Mouse (Mus musculus) megakaryocyte, embryonic 14.5 days (primary cell): Measurements from ENCODE around the gene Ank3. TPM values are rescaled to one million over a fixed set of nuclear protein-coding genes. Genes with fewer than 3 reads are reported as not detected.

Experiments used
- H3K27me3 ChIP-seq: replicated peaks from 2 replicates; pipeline ENCODE3; 2012; ENCODE audit warnings: inconsistent platforms
- H3K36me3 ChIP-seq: replicated peaks from 2 replicates; pipeline ENCODE3; 2012; ENCODE audit warnings: low read length, inconsistent platforms, mixed read lengths
- H3K4me1 ChIP-seq: 2 replicates; pipeline ENCODE4 v1.6.1; 2012; ENCODE audit warnings: inconsistent platforms
- H3K4me3 ChIP-seq: replicated peaks from 2 replicates; pipeline ENCODE3; 2012; ENCODE audit warnings: moderate library complexity, mild to moderate bottlenecking, inconsistent platforms
- H3K9me3 ChIP-seq: 2 replicates; pipeline ENCODE4 v1.6.1; 2012; ENCODE audit warnings: inconsistent platforms
- FLI1 ChIP-seq: IDR thresholded peaks from 2 replicates; pipeline ENCODE4 v1.6.1; 2012; ENCODE audit warnings: low read length, inconsistent platforms, mixed read lengths
- GATA1 ChIP-seq: IDR thresholded peaks from 3 replicates; pipeline ENCODE4 v1.6.1; 2012; ENCODE audit warnings: mixed read lengths, low read length, inconsistent platforms, borderline replicate concordance
- polyA plus RNA-seq: library from polyadenylated mRNA; stranded (reverse); fragments of >175 nt; gene quantifications from 2 replicates; pipeline ENCODE4 v1.2.3, GENCODE M21; 2012; ENCODE audit warnings: low replicate concordance; ENCODE audit not compliant: insufficient read depth

The Ank3 gene
- polyA plus RNA-seq, 1 experiment, result 4.4 TPM

DNA sequence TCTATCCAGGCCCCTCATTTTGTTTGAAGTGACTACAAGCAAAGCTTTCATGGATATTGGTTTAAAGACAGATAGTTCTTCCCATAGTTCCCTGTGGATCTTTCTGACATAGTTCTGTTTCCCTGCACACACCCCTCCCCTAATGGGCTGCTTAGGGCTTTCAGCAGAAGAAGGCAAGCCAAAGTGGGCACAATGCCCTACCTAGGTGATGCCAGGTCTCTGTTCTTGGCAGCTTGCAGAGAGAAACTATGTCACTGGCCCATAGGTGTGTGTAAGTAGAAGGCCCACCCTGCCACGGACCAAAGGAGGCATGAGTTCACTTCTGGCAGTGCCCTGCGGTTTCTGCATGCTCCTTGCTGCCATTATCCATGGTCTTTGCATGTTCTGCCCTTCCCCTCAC lies 311.1 kb downstream of the Ank3 start:
- no peak overlapping the region for H3K4me3 ChIP-seq
- no peaks in the 10 kb centered on the region for H3K4me1 ChIP-seq
- H3K36me3 ChIP-seq, result no peaks in the 10 kb centered on the region
- no peak for TF ChIP-seq GATA1
- no peak for TF ChIP-seq FLI1
- peaks cover 27% of the 10 kb centered on the region for H3K9me3 ChIP-seq
- H3K27me3 ChIP-seq, result peaks cover 7% of the 10 kb centered on the region

DNA sequence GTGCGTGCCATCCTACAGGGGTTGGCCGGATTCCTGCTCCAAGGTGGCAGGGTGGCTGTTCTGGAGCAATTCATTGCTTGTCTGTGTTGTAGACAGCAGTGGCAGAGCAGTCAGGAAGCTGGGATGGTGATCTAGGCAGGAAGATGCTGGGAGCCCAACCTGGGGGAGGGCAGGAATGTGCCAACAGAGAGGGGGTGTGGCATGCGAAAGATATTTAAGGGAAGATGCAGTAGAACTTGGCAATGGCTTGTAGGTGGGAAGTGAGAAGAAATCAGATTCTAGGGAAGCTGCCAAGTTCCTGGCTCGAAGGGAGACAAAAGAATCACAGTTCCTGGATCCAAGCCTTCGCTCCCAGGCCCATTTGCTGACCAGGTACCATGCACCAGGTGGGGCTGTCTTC lies 312.2 kb downstream of the Ank3 start:
- Histone ChIP-seq H3K4me3 (no peak overlapping the region), H3K4me1 (no peaks in the 10 kb centered on the region), H3K36me3 (no peaks in the 10 kb centered on the region), H3K9me3 (peaks cover 30% of the 10 kb centered on the region), H3K27me3 (peaks cover 7% of the 10 kb centered on the region)
- no peak for TF ChIP-seq GATA1
- no peak for TF ChIP-seq FLI1

DNA sequence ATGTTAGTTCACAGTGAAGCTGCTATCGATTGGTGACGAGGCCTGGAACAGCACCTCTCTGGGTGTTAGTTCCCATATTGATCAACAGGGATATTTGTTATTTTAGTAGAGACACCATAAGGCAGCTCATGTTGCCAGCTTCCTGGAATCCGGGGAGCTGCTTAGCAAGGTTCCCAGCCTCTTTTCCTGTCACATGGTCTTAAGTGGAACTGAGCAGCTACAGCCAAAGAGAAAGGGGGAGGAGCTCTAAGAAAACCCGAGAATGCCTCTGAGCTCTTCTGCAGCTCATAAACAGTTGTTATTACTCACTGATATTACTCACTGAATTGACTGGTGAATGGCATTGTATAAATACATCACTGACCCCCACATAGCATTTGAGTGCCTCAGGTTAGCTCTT lies 318.3 kb downstream of the Ank3 start:
- Histone ChIP-seq H3K9me3 (peaks cover 47% of the 10 kb centered on the region), H3K27me3 (no peaks in the 10 kb centered on the region), H3K36me3 (no peaks in the 10 kb centered on the region), H3K4me1 (no peaks in the 10 kb centered on the region), H3K4me3 (no peak overlapping the region)
- no peak for TF ChIP-seq FLI1
- TF ChIP-seq GATA1, result no peak

DNA sequence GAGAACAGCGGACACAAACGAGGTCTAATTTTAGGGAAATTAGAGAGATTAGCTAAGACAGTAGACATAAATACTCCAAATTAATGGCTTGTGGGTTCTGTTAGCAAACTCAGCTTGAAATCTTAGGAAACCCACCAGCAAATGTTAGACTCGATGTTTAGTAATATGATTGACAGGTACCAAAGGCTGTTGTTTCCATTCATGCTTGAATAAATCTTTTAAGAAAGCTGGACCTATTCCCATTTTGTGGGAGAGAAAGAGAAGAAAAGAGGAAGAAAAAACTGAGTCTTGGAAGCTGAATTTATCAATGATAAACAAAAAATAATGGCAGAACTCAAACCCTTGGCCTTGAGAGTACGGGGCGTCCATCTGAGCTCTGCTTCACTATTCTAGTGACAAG lies 320.8 kb downstream of the Ank3 start:
- Histone ChIP-seq H3K4me1 (no peaks in the 10 kb centered on the region), H3K4me3 (no peak overlapping the region), H3K9me3 (peaks cover 51% of the 10 kb centered on the region), H3K36me3 (no peaks in the 10 kb centered on the region), H3K27me3 (no peaks in the 10 kb centered on the region)
- TF ChIP-seq FLI1, result no peak
- no peak for TF ChIP-seq GATA1

DNA sequence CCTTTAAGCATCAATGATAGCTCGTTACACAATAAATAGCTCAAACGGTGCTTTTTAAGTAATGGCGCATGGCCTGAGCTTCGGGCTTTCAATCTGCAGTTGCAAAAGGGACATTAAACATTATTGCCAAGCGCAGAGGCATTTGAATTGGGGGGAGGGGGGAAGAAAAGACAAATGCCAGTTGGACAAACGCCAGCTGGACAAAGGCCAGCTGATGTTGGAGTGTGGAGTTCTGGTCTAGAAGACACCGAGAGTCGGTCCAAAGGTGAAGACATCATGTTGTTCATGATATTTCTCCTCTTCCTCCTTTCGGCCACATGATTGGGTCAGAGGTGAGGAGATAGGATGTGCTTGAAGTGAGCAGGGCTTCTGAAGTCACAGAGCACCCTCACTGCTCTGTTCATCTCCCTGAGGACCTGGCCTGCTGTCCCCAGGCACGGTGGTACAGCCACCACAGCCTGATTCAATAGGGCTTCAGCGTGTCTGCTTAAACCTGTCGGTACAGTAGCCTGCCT lies 321.4 kb downstream of the Ank3 start:
- no peaks in the 10 kb centered on the region for H3K4me1 ChIP-seq
- H3K9me3 ChIP-seq, result peaks cover 47% of the 10 kb centered on the region
- no peak for TF ChIP-seq GATA1
- no peak for TF ChIP-seq FLI1
- no peaks in the 10 kb centered on the region for H3K27me3 ChIP-seq
- H3K4me3 ChIP-seq, result no peak overlapping the region
- no peaks in the 10 kb centered on the region for H3K36me3 ChIP-seq

DNA sequence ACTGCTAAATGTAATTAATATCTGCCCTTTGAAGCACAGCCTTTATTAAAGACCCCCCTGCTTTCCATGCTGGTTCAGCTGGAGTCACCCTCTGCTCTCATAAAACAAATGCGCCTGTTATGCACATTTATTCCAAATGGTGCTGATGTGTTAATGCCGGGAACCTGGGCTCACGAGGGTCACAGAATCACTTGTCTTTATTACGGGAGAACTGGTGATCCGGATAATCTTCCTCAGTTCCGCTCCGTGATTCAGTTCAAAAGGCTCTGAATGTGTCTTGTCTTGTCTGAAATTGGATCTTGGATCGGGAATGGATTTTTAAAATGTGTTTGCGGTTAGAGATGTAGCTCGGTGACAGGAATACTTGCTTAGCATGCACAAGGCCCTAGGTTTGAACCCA lies 321.9 kb downstream of the Ank3 start:
- peaks cover 47% of the 10 kb centered on the region for H3K9me3 ChIP-seq
- peak overlapping the region; percentile 20 for H3K4me3 ChIP-seq
- H3K36me3 ChIP-seq, result no peaks in the 10 kb centered on the region
- no peaks in the 10 kb centered on the region for H3K4me1 ChIP-seq
- no peaks in the 10 kb centered on the region for H3K27me3 ChIP-seq
- TF ChIP-seq FLI1 (no peak), GATA1 (no peak)

DNA sequence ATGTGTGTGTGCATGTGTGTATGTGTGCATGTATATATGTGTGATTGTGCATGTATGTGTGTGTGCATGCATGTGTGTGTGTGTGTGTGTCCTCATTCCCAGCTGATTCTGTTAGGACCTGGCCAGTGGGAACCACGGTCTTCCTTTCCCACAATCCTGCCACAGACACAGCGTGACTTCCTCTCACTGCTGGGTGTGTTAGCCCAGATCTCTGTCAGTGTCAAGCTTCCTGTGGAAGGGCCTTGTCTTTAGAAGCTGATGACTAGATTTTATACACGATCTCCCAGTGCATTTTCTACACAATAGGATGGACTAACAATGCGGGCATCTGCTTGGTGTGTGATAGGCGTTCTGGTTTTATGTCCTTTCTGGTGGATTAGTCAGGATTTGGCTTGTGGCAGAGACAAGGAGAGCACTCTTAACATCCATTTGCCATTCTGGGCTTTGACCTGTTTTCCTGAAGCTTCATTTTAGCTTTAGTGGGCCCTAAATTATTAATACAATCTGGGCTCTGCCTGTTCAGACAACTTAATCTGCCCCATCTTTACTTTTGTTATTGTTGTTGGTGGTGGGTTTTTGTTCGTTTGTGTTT lies 322.4 kb downstream of the Ank3 start:
- Histone ChIP-seq H3K9me3 (peaks cover 47% of the 10 kb centered on the region), H3K4me1 (no peaks in the 10 kb centered on the region), H3K27me3 (no peaks in the 10 kb centered on the region), H3K36me3 (no peaks in the 10 kb centered on the region), H3K4me3 (peak overlapping the region; percentile 20)
- no peak for TF ChIP-seq FLI1
- TF ChIP-seq GATA1, result no peak

DNA sequence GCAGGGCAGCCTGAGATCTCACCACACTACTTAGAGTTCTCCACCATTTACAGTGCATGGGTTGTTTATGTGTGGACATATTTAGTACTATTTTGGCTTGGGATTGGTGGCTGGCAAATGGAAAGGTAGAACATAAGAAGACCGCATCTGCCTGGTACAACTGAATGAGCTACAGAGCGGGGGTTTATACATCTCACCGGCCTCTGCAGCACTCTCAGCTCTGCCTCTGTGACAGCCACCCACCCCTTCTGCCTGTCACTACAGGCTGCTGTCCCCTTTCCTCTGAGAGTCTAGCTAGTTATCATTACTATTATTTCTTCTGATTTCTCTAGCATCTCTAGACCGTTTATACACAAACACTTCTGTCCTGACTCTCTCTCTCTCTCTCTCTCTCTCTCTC lies 325.6 kb downstream of the Ank3 start:
- H3K36me3 ChIP-seq, result no peaks in the 10 kb centered on the region
- no peaks in the 10 kb centered on the region for H3K27me3 ChIP-seq
- H3K4me3 ChIP-seq, result no peak overlapping the region
- no peaks in the 10 kb centered on the region for H3K4me1 ChIP-seq
- no peak for TF ChIP-seq GATA1
- TF ChIP-seq FLI1, result no peak
- peaks cover 37% of the 10 kb centered on the region for H3K9me3 ChIP-seq

DNA sequence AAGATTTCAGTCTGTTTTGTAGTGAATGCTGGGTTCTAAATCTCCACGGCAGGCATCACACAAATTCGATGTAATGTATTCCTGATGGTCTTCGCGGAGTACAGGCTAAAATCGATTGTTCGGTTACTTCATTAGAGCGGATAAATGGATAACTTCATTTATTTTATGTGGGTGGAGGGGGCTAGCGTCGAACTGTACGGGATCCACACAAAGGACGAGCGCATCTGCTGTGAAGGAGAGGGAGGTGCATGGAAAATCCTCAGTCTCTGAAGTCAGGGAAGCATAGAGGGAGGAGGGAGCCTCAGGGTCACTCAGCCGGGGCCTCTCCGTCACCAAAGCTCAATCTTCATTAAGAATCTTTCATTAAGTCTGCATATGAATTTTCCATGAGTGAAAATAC lies 326.5 kb downstream of the Ank3 start:
- Histone ChIP-seq H3K9me3 (peaks cover 31% of the 10 kb centered on the region), H3K4me3 (no peak overlapping the region), H3K27me3 (no peaks in the 10 kb centered on the region), H3K36me3 (no peaks in the 10 kb centered on the region), H3K4me1 (no peaks in the 10 kb centered on the region)
- TF ChIP-seq GATA1 (no peak), FLI1 (no peak)

DNA sequence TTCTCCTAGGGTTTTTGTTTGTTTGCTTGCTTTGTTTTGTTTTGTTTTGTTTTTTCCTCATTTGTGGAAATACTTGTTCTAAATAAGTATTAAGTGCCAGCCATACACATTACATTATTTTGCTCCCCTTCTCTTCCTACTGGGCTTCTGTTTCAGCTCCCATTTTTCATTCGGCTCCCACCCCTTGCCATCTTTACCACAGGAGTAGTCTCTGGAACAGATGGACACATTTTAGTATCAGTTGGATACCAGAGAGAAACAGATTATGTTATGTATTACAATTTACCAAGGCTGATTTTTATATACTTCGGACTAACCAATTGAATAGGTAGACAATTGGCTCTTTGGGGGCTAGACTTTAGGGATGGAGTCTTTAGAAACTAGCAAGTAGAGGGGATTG lies 327.7 kb downstream of the Ank3 start:
- Histone ChIP-seq H3K4me3 (no peak overlapping the region), H3K36me3 (no peaks in the 10 kb centered on the region)

DNA sequence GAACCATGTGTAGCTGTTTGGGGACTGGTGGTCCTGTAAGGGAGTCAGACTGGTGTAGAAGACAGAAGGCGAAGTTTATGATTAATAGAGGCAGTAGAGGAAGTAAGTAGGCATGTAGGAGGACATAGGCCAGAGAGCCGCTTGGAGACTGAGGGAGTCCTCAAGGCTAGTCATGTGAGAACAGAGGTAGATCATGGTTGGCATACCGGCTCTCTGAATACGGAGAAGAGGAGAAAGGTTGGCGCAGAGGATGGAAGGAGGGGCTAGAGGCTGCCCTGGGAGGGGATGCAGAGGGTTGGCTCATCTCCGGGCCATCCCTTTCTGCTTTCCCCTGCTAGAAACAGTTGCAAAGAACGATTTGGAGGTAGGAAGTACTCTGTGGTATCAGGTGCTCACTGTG lies 328.2 kb downstream of the Ank3 start:
- Histone ChIP-seq H3K4me3 (no peak overlapping the region), H3K27me3 (no peaks in the 10 kb centered on the region), H3K4me1 (no peaks in the 10 kb centered on the region), H3K9me3 (peaks cover 19% of the 10 kb centered on the region), H3K36me3 (no peaks in the 10 kb centered on the region)
- TF ChIP-seq FLI1 (no peak), GATA1 (no peak)

More for the DNA sequence above, 327.7 kb downstream of the Ank3 start:
- TF ChIP-seq FLI1 (no peak), GATA1 (no peak)
- peaks cover 22% of the 10 kb centered on the region for H3K9me3 ChIP-seq
- no peaks in the 10 kb centered on the region for H3K4me1 ChIP-seq
- H3K27me3 ChIP-seq, result no peaks in the 10 kb centered on the region
